Mouse (Mus musculus) T-helper 2 cell (primary cell): ENCODE measurements around the gene Gabarapl2.

Source experiments
- in situ Hi-C: fragments of 300-600 bp; cut with MboI, MseI; formaldehyde crosslinking; loops from one replicate; pipeline ENCODE4 v1.15.1; 2025; ENCODE audit warnings: high pct_unique_total_duplicates

Gabarapl2 gene

GRCm38 (mm10) chr8:111967246-111967870 lies 26.9 kb downstream of the Gabarapl2 start:
- in situ Hi-C loops, result no loop called here

GRCm38 (mm10) chr8:111968541-111968940 lies 28.0 kb downstream of the Gabarapl2 start:
- in situ Hi-C loops, result no loop called here

GRCm38 (mm10) chr8:111968991-111969390 lies 28.5 kb downstream of the Gabarapl2 start:
- in situ Hi-C loops, result no loop called here

- in situ Hi-C loops, result no loop called here
Measured at GRCm38 (mm10) chr8:111974138-111974537, 33.6 kb downstream of the Gabarapl2 start.

- in situ Hi-C loops, result no loop called here
Measured at GRCm38 (mm10) chr8:111975706-111976105, 35.2 kb downstream of the Gabarapl2 start.

- in situ Hi-C loops, result no loop called here
Measured at GRCm38 (mm10) chr8:111976326-111976725, 35.8 kb downstream of the Gabarapl2 start.

GRCm38 (mm10) chr8:111978147-111978546 lies 37.6 kb downstream of the Gabarapl2 start:
- in situ Hi-C loops, result no loop called here

- in situ Hi-C loops, result no loop called here
Measured at GRCm38 (mm10) chr8:111982116-111982515, 41.6 kb downstream of the Gabarapl2 start.

GRCm38 (mm10) chr8:111984511-111984910 lies 44.0 kb downstream of the Gabarapl2 start:
- in situ Hi-C loops, result no loop called here

- in situ Hi-C loops, result loop anchor here (5.0 kb wide), 1 partner anchor 48 kb away; the partner anchor contains the start of gene Gabarapl2
Measured at GRCm38 (mm10) chr8:111989911-111990310, 49.4 kb downstream of the Gabarapl2 start.

GRCm38 (mm10) chr8:111991278-111991677 lies 50.8 kb downstream of the Gabarapl2 start:
- in situ Hi-C loops, result loop anchor here (5.0 kb wide), 1 partner anchor 49 kb away; the partner anchor contains the start of gene Gabarapl2

GRCm38 (mm10) chr8:111992013-111992702 lies 51.7 kb downstream of the Gabarapl2 start, which contains the start of gene Adat1:
Adat1 (minus strand) TSS chr8:111992302.
- in situ Hi-C loops, result loop anchor here (5.0 kb wide), 1 partner anchor 50 kb away; the partner anchor contains the start of gene Gabarapl2

- in situ Hi-C loops, result loop anchor here (5.0 kb wide), 1 partner anchor 50 kb away; the partner anchor contains the start of gene Gabarapl2
Measured at GRCm38 (mm10) chr8:111992703-111993039, 52.2 kb downstream of the Gabarapl2 start.
